Mouse (Mus musculus): ENCODE measurements around the gene Gm10964.

Gene Gm10964

GRCm38 (mm10) chr3:103733799-103734695 is 5.1 kb upstream of the Gm10964 start:
- in situ Hi-C loops (cut with MboI, MseI), result loop anchor here (10.0 kb wide), 1 partner anchor 299 kb away; no protein-coding TSS in a partner anchor

GRCm38 (mm10) chr3:103734696-103735519 is 4.3 kb upstream of the Gm10964 start:
- in situ Hi-C loops (cut with MboI, MseI), result loop anchor here (10.0 kb wide), 1 partner anchor 300 kb away; no protein-coding TSS in a partner anchor

- in situ Hi-C loops (cut with MboI, MseI), result loop anchor here (10.0 kb wide), 1 partner anchor 301 kb away; no protein-coding TSS in a partner anchor
Observed at GRCm38 (mm10) chr3:103735776-103736600, 3.2 kb upstream of the Gm10964 start.

GRCm38 (mm10) chr3:103737061-103737754 is 2.0 kb upstream of the Gm10964 start:
- in situ Hi-C loops (cut with MboI, MseI), result loop anchor here (10.0 kb wide), 1 partner anchor 302 kb away; no protein-coding TSS in a partner anchor

- in situ Hi-C loops (cut with MboI, MseI), result loop anchor here (10.0 kb wide), 1 partner anchor 303 kb away; no protein-coding TSS in a partner anchor
Observed at GRCm38 (mm10) chr3:103737778-103738571, 1.2 kb upstream of the Gm10964 start, which contains the start of gene Olfml3. Olfml3 (minus strand) TSS chr3:103738001.

DNA sequence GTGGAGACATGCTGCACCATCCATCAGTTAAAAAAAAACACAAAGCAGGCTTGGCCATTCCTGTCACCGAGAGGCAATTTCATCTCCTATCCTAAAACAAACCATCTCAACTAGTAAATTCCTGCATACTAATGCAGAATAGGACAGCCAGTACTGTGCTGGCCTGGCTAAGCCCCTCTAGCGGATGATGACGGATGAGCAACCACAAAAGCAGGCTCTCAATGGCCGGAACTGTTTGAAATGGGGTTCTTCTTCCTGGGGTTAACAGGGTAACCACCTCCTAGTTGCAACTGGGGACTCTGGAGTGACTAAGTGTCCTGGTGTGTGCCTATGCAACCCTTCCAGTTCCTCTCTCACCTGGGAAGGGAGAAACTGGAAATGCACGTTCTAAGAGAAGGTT is 1.2 kb downstream of the Gm10964 start:
- in situ Hi-C loops (cut with MboI, MseI), result no loop called here

GRCm38 (mm10) chr3:103743208-103743607 is 4.0 kb downstream of the Gm10964 start:
- in situ Hi-C loops (cut with MboI, MseI), result no loop called here

DNA sequence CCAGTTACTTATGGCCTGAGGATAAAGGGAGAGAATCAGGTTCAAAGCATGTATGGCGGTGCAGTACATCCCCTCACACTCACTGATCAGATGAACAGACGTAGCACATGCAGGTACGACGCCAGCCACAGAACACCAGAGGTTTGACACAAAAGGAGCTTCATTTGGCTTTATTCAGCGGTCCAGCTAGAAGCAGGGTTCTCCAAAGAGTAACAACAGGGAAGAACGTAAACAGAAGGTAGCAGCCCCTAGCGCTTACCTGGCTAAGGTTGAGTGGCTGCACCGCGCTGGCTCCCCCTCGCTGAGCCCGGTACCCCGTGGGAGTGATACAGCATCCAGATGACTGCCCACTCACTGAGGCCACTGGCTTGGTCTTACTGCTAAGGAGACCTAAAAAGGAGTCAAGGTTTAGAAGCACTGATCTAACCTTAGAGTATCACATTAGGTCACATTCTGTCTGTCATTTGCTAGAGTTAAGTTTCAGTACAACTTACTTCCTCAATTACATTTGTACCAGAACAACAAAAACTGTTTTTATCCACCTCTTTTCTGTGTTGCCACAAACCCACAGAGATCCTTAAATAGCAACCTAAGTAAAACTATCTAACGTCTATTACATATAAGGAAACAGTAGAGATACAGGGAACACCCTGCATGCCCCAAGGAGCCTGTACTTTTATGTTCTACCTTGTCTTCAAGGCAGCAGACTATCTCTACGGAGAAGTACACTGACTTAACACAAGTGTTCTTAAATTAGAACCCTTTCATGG is 6.0 kb downstream of the Gm10964 start:
- in situ Hi-C loops (cut with MboI, MseI), result no loop called here

DNA sequence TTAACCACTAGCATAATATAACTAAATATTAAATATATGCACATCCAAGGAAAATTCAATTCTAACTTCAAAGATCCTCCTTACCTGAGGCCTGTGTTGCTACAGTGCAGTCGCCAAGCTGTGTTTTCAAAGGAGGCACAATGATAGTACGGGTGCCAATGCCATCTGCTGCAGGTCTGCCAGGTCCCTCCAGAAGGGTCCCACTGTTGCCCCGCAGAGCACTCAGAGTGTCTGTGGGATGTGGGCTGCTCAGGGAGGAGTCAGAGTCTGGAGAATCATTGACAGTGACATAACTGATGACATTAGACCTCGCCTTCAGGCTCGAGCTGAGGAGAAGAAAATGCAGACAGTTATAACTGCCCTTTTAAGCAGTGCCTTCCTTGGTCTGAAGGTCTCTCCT is 7.5 kb downstream of the Gm10964 start:
- in situ Hi-C loops (cut with MboI, MseI), result no loop called here

GRCm38 (mm10) chr3:103751558-103751957 is 12.4 kb downstream of the Gm10964 start:
- in situ Hi-C loops (cut with MboI, MseI), result no loop called here

DNA sequence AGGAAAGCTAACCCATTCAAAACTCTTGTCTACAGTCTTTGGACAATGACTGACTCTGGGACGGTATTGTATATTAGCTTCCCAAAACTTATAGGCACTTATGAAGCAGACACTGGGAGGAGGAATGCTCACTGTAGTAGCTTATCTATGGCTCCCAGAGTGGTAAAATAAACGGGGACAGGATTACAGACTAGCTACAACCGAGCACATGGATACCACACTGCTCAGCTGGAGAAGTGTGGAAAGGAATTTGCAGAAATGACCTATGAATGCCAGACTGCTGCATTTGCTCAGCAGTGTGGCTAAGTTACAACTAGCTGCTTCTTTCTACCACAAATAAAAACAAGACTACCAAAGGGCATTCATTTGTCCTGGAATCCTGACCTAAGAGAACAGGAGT is 16.2 kb downstream of the Gm10964 start:
- in situ Hi-C loops (cut with MboI, MseI), result no loop called here

- in situ Hi-C loops (cut with MboI, MseI), result no loop called here
Observed at GRCm38 (mm10) chr3:103756920-103757319, 17.8 kb downstream of the Gm10964 start.

DNA sequence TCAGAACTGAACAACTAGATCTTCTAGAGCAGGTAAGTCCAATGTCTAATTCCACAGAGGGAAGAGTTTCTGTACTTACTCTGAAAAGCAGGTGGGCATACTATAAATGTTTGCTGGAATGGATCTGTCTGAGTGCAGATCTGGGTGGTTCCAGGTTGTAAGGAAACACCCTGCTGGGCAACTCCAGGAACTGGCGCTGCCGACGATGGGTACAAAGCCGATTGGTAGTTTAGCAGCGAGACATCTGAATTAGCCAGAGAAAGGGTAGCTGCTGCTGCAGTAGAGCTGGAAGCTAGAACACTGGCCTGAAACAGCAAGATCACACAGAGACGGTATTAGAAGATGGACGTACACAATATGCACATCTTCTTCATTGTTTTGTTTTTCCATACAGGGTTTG is 19.3 kb downstream of the Gm10964 start:
- in situ Hi-C loops (cut with MboI, MseI), result no loop called here

DNA sequence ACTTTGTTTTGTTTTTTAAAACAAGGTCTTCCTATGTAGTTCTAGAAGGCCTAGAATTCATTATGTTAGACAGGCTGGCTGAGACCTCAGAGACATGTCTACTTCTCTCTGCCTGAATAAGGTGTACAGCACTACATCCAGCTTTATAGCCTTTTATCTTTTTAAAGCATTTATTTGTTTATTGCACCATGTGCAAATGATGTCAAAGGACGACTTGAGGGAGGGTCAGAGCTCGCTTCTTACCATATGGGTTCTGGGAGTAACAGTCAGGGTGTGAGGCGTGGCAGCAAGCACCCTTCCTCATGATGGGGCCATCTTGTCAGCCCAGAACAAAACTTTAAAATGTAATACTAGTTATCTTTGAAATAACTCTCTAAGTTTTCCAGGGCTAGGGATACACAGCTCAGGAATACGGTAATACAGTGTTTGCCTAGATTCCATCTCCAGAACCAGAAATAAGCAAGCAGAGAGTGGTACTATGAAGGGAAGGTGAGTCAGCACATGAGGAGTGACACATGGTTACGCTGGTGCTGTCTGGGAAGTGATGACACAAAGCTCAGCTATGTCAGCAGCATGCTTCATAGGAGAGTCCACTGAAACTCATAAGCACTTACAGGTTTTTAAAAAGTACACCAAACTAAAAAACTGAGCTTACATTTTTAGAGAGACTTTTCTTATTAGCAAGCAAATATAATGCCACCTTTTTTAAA is 20.2 kb downstream of the Gm10964 start:
- in situ Hi-C loops (cut with MboI, MseI), result no loop called here

DNA sequence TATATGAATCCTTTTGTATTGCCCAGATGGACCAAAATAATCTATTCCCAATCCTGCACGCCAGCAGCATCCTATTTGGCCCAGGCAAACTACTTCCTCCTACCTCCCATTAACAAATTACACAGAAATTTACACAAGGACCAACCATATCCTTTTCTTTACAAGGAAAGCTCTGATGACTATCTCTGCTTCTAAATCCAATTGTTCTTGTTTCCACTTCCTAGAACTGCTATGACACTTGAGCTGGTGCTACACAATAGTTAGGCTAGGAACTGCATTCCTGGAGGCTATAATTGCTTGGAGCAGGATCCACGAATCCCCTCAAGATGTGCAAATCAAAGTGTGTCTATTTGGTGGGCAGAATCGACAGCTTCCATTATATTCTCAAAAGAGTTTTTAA is 27.6 kb downstream of the Gm10964 start:
- in situ Hi-C loops (cut with MboI, MseI), result no loop called here

DNA sequence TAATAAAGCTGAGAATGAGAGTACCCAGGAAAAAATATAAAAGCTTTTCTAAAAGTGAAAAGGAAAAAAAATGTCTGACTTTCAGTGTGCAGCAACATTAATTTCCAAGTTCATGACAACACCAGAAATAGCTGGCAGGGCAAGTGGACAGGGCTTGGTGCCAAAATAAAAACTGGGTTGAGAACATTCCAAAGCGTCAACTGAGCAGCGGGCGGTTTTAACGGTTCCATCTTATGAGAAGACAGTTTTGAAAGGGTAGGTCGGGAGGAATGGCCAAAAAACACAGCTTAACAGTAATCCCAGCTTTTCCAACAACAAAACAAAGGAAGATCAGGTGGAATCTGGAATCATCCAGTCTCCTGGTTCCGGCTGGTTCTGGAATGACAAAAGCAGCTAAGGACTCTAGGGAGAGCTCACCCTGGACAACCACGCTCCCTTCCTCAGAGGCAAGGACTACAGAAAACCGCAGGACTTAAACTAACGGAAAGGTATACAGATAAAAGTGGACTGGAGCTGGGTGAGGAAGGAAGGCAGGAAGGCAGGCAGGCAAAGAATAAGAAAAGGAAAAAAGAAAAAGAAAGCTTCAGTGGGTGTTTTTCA is 32.5 kb downstream of the Gm10964 start:
- in situ Hi-C loops (cut with MboI, MseI), result no loop called here

DNA sequence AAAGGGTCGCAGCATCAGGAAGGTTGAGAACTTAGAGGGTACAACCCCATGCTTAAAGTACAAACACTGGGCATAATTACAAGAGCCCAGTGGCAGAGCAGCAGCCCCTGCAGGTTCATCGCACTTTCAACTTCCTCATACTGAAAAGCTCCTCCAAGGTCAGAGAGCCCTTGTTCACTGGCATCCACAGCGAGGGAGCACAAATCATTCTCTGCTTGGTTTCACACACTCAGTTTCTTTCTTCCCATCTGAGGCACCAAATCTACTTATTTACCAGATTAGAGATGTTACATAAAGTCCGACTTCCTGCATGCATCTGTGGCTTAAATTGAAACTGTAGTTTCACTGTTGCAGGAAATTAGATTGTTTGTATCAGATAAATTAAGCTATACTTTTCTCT is 33.7 kb downstream of the Gm10964 start:
- in situ Hi-C loops (cut with MboI, MseI), result no loop called here

DNA sequence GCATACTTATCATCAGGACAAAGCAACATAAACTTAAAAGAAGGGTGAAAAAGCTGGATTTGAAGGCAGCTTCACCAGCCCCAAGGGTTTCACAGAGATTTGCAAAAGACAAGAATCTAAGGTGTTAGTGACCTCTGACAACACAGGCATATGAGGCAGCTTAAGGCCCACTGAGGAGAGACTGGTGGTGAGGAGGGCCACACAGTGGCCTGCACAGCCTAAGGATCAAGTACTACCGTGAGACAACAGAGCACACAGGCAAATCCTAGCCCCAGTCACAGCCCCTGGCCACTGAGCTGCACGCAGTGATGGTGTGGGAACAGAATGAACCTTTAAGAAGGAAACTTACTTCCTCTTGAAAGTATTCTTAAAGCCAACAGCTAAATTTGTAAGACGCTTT is 34.3 kb downstream of the Gm10964 start:
- in situ Hi-C loops (cut with MboI, MseI), result no loop called here

Measured in regulatory T cell (primary cell).